Mouse (Mus musculus) hindbrain, postnatal 0 days (tissue): Measurements from ENCODE around the gene Elmo1. TPM values are rescaled to one million over a fixed set of nuclear protein-coding genes. Genes with fewer than 3 reads are reported as not detected.

Source experiments
- ATAC-seq: fragments of 200-750 bp; cut with Nextera tagmentation; 2 replicates; pipeline ENCODE4 v1.8.0; 2017; ENCODE audit warnings: mild to moderate bottlenecking, moderate TSS enrichment, moderate library complexity
- DNase-seq: peaks from one replicate; pipeline ENCODE4 v3.0.0-alpha.2; 2015; ENCODE audit warnings: low spot score
- H3K27ac ChIP-seq: fragments of 300-500 bp; sonication (generic); 2 replicates; pipeline ENCODE4 v1.5.1; 2014; ENCODE audit warnings: mild to moderate bottlenecking
- H3K27me3 ChIP-seq: fragments of 300-500 bp; sonication (generic); 2 replicates; pipeline ENCODE4 v1.6.1; 2014; ENCODE audit warnings: low read length, mixed read lengths; ENCODE audit not compliant: insufficient read depth
- H3K36me3 ChIP-seq: fragments of 300-500 bp; sonication (generic); 2 replicates; pipeline ENCODE4 v1.6.1; 2014; ENCODE audit warnings: low read length, mixed read lengths; ENCODE audit not compliant: insufficient read depth
- H3K4me1 ChIP-seq: fragments of 300-500 bp; sonication (generic); 2 replicates; pipeline ENCODE4 v1.6.1; 2014; ENCODE audit warnings: antibody characterized with exemption, low read length, mixed read lengths; ENCODE audit not compliant: insufficient read depth
- H3K4me2 ChIP-seq: fragments of 300-500 bp; sonication (generic); 2 replicates; pipeline ENCODE4 v1.6.1; 2014; ENCODE audit warnings: low read depth, mild to moderate bottlenecking, low read length, moderate library complexity, mixed read lengths
- H3K4me3 ChIP-seq: fragments of 300-500 bp; sonication (generic); 2 replicates; pipeline ENCODE4 v1.5.1; 2014; ENCODE audit warnings: low read length
- H3K9ac ChIP-seq: fragments of 300-500 bp; sonication (generic); replicated peaks from 2 replicates; pipeline ENCODE4 v1.6.1; 2014; ENCODE audit warnings: mild to moderate bottlenecking, low read length, moderate library complexity, mixed read lengths
- H3K9me3 ChIP-seq: fragments of 300-500 bp; sonication (generic); 2 replicates; pipeline ENCODE4 v1.6.1; 2016; ENCODE audit warnings: low read length, mixed read lengths
- CTCF ChIP-seq: IDR thresholded peaks from 2 replicates; pipeline ENCODE4 v1.5.1; 2016; ENCODE audit warnings: antibody characterized with exemption, control low read depth, low read depth
- WGBS: fragments of 180-500 bp; shearing (Covaris S2); extraction: QIAGEN DNeasy Blood & Tissue Kit; methylation state at CpG from one replicate; pipeline ENCODE4 v1.1.7; 2014; 5-methylcytosine and 5-hydroxymethylcytosine counted together
- polyA plus RNA-seq: library from polyadenylated mRNA; unstranded; fragments of >200 nt; fragmentation: Nextera tagmentation; extraction: Ambion mirVana; gene quantifications from 2 replicates; pipeline ENCODE4 v1.2.1, GENCODE M21; 2015
- total RNA-seq: library from RNA; depleted of rRNA; stranded (reverse); fragments of >200 nt; gene quantifications from 2 replicates; pipeline ENCODE4 v1.2.3, GENCODE M21; 2014

Gene Elmo1
- total and polyA plus RNA-seq, 2 experiments from 2014 or later: 35.8 to 37.5 TPM

DNA sequence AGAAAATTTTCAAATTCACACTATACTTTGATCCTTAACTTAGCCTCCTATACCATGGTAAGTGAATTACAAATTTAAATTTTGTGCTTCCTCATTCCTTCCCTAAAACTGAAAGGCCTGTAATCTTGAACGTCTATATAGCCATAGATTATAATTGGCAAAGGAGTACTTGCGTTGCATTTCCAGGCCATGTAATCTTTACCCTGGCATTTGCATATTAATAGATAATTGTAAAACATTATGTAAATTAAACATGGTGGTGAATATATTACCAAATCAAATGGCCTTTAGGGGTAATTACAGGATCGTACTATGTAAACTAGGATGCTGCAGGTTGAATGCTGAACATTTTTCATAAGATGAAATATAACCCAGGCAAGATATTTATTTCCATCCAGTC is 314.1 kb downstream of the Elmo1 start:
- DNase-seq (no peak), ATAC-seq (no peak)
- WGBS: 23% methylated on average over 3 of the region's 3 CpGs
- H3K4me1 ChIP-seq: no peaks in the 10 kb centered on the region
- H3K9ac ChIP-seq: no peak overlapping the region
- no peaks in the 10 kb centered on the region for H3K27me3 ChIP-seq
- H3K36me3 ChIP-seq: no peaks in the 10 kb centered on the region
- no peaks in the 10 kb centered on the region for H3K9me3 ChIP-seq
- no peak overlapping the region for H3K27ac ChIP-seq
- TF ChIP-seq CTCF: no peak
- no peak overlapping the region for H3K4me3 ChIP-seq
- H3K4me2 ChIP-seq: no peak overlapping the region

DNA sequence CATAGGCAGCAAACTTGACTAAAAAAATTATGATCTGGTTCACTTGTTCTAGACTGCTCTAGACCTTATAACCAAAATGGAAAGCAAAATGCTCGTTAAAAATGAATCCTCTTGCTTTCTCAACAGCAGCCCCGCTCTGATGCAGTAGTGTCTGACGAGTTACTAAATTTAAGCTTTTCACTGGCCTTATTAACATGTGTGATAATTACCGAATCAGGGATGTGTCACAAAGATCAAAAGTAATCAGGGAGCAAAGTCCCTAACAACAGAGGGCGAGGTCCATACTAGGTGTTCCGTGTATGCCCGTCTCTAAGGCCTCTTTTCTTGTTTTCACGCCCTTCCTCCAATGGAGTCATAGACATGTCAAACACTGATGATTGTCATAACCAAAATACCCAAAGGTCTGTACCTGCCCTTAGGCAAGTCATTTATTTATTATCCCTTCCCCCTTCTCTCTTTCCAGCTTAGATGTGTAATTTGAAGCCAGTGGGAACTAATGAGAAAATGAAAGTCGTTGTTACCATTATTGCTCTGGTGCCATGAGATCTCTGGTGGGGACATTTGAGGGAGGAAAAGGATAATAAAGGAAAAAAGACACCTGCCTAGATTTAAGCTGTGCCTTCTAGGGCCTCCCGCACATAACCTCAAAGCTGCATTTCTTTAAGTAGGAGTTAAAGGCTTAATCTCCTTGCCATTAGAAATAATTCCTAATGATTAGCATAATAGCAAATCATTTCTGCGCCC is 316.2 kb downstream of the Elmo1 start:
- DNase-seq: no peak
- 74% methylated on average over 11 of the region's 11 CpGs for WGBS
- no peak overlapping the region for H3K4me3 ChIP-seq
- ATAC-seq: peak; percentile 53
- H3K9me3 ChIP-seq: no peaks in the 10 kb centered on the region
- H3K36me3 ChIP-seq: no peaks in the 10 kb centered on the region
- no peaks in the 10 kb centered on the region for H3K4me1 ChIP-seq
- no peak overlapping the region for H3K4me2 ChIP-seq
- peak overlapping the region; percentile 36; the same call in 1 of the 2 replicates for H3K27ac ChIP-seq
- H3K9ac ChIP-seq: no peak overlapping the region
- H3K27me3 ChIP-seq: no peaks in the 10 kb centered on the region
- TF ChIP-seq CTCF: no peak

DNA sequence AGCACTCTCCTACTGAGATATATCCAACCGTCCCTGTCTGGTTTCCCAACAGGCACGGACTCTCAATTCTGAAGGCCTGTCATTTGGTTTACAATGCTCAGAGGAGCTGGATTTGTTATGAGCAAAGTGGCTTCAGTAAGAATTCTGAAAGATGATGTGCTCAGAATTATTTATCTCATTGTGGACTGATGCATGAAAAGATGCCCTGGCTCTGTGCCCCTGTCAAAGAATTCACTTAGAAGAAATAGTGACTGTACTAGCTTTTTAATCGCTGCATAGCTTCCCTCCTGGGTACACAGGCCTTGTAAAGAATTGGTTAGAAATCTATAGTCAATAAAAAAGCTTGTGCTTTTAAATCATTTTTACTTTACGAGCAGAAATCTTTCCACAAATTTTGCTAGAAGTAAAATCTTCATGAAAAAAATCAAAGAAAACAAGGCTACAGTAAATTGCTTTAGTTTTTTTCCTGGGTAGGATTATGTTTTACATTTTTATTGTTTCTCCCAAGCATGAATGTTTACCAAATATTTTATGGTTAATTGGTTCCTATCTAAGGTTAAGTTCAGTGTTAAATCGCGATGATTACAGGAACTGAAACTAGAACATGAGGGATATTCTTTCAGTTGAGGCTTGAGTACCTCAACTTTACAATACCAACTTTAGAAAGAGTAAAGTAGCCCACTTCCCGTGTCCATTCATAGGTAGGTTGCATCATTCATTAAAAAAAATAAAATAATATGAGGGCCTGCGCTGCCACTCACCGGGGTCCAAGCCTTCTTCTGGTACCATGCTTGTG is 320.1 kb downstream of the Elmo1 start:
- Histone ChIP-seq H3K36me3 (no peaks in the 10 kb centered on the region), H3K9ac (no peak overlapping the region), H3K4me2 (no peak overlapping the region), H3K4me3 (no peak overlapping the region), H3K27ac (0 out of 2 replicates have a peak overlapping the region, but pooled peaks have one; percentile 48), H3K4me1 (no peaks in the 10 kb centered on the region), H3K9me3 (no peaks in the 10 kb centered on the region), H3K27me3 (no peaks in the 10 kb centered on the region)
- 64% methylated on average over 9 of the region's 9 CpGs for WGBS
- peak; percentile 45 for DNase-seq
- ATAC-seq: no peak
- TF ChIP-seq CTCF: no peak

DNA sequence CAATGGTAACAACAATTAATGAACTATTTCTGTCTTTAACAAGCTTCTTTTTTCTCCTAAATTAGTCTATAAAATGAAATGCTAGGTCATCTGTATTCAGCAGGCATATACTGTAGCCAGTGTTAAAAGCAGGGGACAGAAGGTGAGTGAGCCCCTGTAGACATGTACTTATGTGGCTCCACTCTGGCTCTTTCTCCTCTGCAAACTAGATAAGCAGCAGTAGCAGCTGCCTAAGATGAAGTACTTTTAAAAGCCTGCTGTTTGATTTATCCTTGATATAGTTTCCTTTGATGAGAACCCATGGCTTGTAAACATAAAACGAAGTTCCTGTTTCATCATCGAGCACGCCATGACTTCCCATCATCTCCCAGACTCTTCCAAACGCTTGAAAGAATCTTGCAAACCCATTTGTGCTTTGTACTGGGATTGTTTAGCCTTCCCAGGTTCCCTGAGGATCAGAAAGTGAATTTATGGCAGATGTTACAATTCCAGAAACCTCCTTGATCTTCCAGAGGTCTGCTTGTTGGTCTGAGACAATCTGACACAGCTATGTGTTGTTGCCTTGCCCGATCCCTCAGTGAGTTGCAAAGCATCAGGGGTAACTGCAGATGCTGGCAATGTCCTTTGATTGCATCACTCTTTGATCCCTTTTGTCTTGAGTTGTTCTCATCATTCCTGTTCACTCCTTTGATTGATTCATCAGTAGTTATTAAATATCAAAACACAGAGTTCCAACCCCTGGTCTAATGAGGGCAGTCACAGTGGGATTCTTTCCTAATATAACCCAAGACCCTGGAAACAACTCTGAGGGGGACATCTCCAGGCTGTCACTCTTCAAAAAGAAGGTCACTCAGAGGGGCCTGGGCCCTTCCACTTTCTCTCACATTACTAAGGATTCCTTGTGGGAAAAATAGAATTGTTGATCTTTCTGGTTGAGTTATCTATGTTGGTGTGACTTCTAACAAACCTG is 326.6 kb downstream of the Elmo1 start:
- 81% methylated on average over 5 of the region's 5 CpGs for WGBS

DNA sequence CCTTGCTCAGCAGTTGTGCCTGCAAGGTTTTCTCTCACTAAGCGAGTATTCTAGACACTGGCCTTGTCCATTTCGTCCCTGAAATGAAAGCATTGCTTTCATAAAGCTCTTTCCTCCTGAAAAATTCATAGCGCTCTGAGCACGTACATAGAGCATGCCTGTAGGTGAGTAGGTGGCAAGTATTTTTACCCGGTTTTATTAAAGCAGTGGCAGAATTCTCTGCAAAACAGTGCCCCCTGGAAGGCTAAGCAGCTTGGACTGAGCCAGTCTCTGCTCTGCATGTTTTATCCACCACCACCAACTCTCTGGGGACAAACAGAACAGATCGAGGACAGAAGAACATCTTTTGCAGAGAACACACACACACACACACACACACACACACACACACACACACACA is 340.6 kb downstream of the Elmo1 start:
- 0 out of 2 replicates have a peak overlapping the region, but pooled peaks have one; percentile 22 for H3K27ac ChIP-seq
- H3K4me3 ChIP-seq: no peak overlapping the region
- no peak overlapping the region for H3K9ac ChIP-seq
- no peaks in the 10 kb centered on the region for H3K4me1 ChIP-seq
- 62% methylated on average over 6 of the region's 6 CpGs for WGBS
- peak; percentile 46 for DNase-seq
- ATAC-seq: peak; percentile 70; the same call in 1 of the 2 replicates
- no peaks in the 10 kb centered on the region for H3K9me3 ChIP-seq
- no peaks in the 10 kb centered on the region for H3K36me3 ChIP-seq
- peak; percentile 21 for TF ChIP-seq CTCF
- H3K4me2 ChIP-seq: no peak overlapping the region
- no peaks in the 10 kb centered on the region for H3K27me3 ChIP-seq

More for the DNA sequence above, 326.6 kb downstream of the Elmo1 start:
- no peak for DNase-seq
- no peaks in the 10 kb centered on the region for H3K9me3 ChIP-seq
- H3K36me3 ChIP-seq: no peaks in the 10 kb centered on the region
- H3K27me3 ChIP-seq: no peaks in the 10 kb centered on the region
- TF ChIP-seq CTCF: no peak
- no peaks in the 10 kb centered on the region for H3K4me1 ChIP-seq
- H3K9ac ChIP-seq: no peak overlapping the region
- no peak overlapping the region for H3K4me3 ChIP-seq
- no peak overlapping the region for H3K4me2 ChIP-seq
- ATAC-seq: no peak
- no peak overlapping the region for H3K27ac ChIP-seq

DNA sequence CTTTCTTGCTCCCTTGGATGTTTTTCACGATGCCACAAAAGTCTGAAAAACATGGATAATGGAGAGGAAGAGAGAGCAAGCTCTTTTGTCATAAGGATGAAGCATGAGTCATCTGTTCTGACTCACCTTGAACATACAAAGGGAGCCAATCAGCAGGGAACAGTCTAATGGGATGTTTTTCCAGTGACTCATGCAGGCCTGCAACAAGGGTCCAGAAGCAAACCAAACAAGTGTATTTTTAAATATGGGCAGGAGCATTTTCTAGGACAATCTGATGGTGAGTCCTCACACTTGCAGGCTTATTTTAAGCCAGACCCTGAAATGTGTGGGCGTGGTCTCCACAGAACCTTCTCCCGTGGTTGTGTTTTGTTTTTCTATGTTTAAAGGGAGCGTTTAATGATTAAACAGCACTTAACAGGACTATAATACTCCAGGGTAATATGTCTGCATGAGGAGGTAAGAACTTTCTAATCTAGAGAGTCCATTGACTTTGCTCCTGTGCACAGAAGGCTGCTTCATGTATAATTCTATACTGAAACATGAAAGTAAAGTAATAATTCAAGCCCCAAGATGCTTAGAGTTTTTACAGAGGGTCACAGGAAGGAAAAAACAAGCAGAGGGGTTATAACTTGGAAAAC is 342.9 kb downstream of the Elmo1 start:
- Histone ChIP-seq H3K9ac (no peak overlapping the region), H3K27me3 (no peaks in the 10 kb centered on the region), H3K4me1 (no peaks in the 10 kb centered on the region), H3K4me3 (no peak overlapping the region), H3K36me3 (no peaks in the 10 kb centered on the region), H3K4me2 (no peak overlapping the region), H3K27ac (no peak overlapping the region), H3K9me3 (no peaks in the 10 kb centered on the region)
- DNase-seq (no peak), ATAC-seq (no peak)
- WGBS: 75% methylated on average over 4 of the region's 4 CpGs
- TF ChIP-seq CTCF: no peak
